Mouse (Mus musculus) bone marrow macrophage, adult 2 months (primary cell): ENCODE measurements around the gene Pde4c.

Source experiments
- CTCF ChIP-seq: IDR thresholded peaks from 2 replicates; pipeline ENCODE4 v1.5.1; 2012; ENCODE audit warnings: low read depth, mild to moderate bottlenecking, low read length, moderate library complexity
- POLR2A ChIP-seq: IDR thresholded peaks from 2 replicates; pipeline ENCODE4 v1.6.1; 2012; ENCODE audit warnings: mild to moderate bottlenecking, low read depth, low read length, borderline replicate concordance

DNA sequence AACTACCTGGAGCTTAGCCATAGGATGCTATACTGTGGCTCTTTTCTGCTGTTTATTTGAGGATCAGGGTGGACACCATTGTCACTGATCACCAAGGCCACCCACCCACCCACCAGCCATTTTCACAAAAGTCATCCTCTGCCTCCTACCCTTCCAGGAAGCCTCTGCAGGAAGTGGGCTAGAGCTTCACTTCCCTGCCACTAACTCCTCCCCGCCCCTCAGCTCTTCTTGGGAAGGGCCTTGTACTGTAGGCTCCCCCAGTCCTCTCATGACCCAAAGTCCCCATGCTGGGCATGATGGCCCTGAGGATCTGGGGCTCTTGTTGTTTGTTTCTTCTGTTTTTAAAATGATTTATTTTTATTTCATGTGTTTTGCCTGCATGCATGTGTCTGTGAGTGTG, 48.2 kb upstream of the Pde4c start:
- TF ChIP-seq CTCF (no peak), POLR2A (no peak)
